Mouse (Mus musculus): ENCODE data around the gene Zfp992.
"Not testable (repeated sequence)": the region's sequence is repeated elsewhere in the genome, so short reads cannot be mapped to it uniquely, and the experiment has no call there.

DNA sequence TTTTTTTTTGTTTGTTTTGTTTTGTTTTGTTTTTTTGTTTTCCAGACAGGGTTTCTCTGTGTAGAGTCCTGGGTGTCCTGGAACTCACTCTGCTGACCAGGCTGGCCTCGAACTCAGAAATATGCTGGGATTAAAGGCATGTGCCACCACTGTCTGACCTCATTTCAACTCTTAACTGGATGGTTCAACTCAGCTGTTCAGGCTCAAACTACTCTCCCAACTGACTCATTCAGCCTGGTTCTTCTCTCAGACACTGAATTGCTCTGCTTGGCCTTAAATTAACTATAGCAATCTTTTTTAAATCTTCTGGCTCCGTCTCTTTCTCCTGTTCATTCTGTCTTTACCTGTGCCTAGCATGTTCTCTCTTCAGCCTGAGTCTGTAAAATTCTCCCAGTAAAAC, 68.3 kb downstream of the Zfp992 start:
- TF ChIP-seq CTCF (conservative IDR thresholded peaks at IDR 0.05; ENCODE audit: low read length); POU5F1 (IDR thresholded peaks at IDR 0.05; ENCODE audit: borderline replicate concordance, low read length); NANOG (IDR thresholded peaks at IDR 0.05; ENCODE audit: borderline replicate concordance, low read length): not testable (repeated sequence)

All from E14TG2a.4 (cell line).